Mouse (Mus musculus) midbrain, postnatal 0 days (tissue): ENCODE results near the gene Ptprm. TPM values are rescaled to one million over a fixed set of nuclear protein-coding genes. Genes with fewer than 3 reads are reported as not detected.
A peak's percentile ranks its signal among the peaks of the same experiment; 100 is the strongest.

Experiments
- ATAC-seq: fragments of 200-750 bp; cut with Nextera tagmentation; 2 replicates; pipeline ENCODE4 v1.8.0; 2017; ENCODE audit warnings: moderate number of reproducible peaks, mild to moderate bottlenecking, moderate TSS enrichment, moderate library complexity; ENCODE audit not compliant: low FRiP score
- DNase-seq: peaks from one replicate; pipeline ENCODE4 v3.0.0-alpha.2; 2015; ENCODE audit warnings: low spot score
- H3K27ac ChIP-seq: fragments of 300-500 bp; sonication (generic); 2 replicates; pipeline ENCODE4 v1.5.1; 2014; ENCODE audit warnings: low read depth, mild to moderate bottlenecking, low read length, mixed read lengths
- H3K27me3 ChIP-seq: fragments of 300-500 bp; sonication (generic); 2 replicates; pipeline ENCODE4 v1.6.1; 2014; ENCODE audit warnings: low read length, control low read depth, mixed read lengths; ENCODE audit not compliant: insufficient read depth
- H3K36me3 ChIP-seq: fragments of 300-500 bp; sonication (generic); 2 replicates; pipeline ENCODE4 v1.6.1; 2014; ENCODE audit warnings: low read length, control low read depth, mixed read lengths; ENCODE audit not compliant: insufficient read depth
- H3K4me1 ChIP-seq: fragments of 300-500 bp; sonication (generic); 2 replicates; pipeline ENCODE4 v1.6.1; 2014; ENCODE audit warnings: mild to moderate bottlenecking, control low read depth, antibody characterized with exemption, low read length, mixed read lengths; ENCODE audit not compliant: insufficient read depth
- H3K4me2 ChIP-seq: fragments of 300-500 bp; sonication (generic); 2 replicates; pipeline ENCODE4 v1.6.1; 2014; ENCODE audit warnings: low read depth, mild to moderate bottlenecking, low read length, mixed read lengths; ENCODE audit not compliant: poor library complexity, severe bottlenecking
- H3K4me3 ChIP-seq: fragments of 300-500 bp; sonication (generic); 2 replicates; pipeline ENCODE4 v1.5.1; 2014; ENCODE audit warnings: low read depth, mild to moderate bottlenecking, low read length, moderate library complexity
- H3K9ac ChIP-seq: fragments of 300-500 bp; sonication (generic); replicated peaks from 2 replicates; pipeline ENCODE4 v1.6.1; 2014; ENCODE audit warnings: mild to moderate bottlenecking, low read length, moderate library complexity, mixed read lengths; ENCODE audit not compliant: poor library complexity, severe bottlenecking
- H3K9me3 ChIP-seq: fragments of 300-500 bp; sonication (generic); 2 replicates; pipeline ENCODE4 v1.6.1; 2016; ENCODE audit warnings: low read length, control low read depth
- CTCF ChIP-seq: IDR thresholded peaks from 2 replicates; pipeline ENCODE4 v1.5.1; 2016; ENCODE audit warnings: antibody characterized with exemption, mild to moderate bottlenecking
- WGBS: fragments of 180-500 bp; shearing (Covaris S2); extraction: QIAGEN DNeasy Blood & Tissue Kit; methylation state at CpG from one replicate; pipeline ENCODE4 v1.1.7; 2014; 5-methylcytosine and 5-hydroxymethylcytosine counted together
- polyA plus RNA-seq: library from polyadenylated mRNA; unstranded; fragments of >200 nt; fragmentation: Nextera tagmentation; extraction: Ambion mirVana; gene quantifications from 2 replicates; pipeline ENCODE4 v1.2.1, GENCODE M21; 2015
- total RNA-seq: library from RNA; depleted of rRNA; stranded (reverse); fragments of >200 nt; gene quantifications from 2 replicates; pipeline ENCODE4 v1.2.3, GENCODE M21; 2014

The Ptprm gene
- total and polyA plus RNA-seq, 2 experiments from 2014 or later, result 18.3 to 43.5 TPM

- H3K4me2 ChIP-seq, result no peak overlapping the region
- H3K27me3 ChIP-seq, result no peaks in the 10 kb centered on the region
- no peaks in the 10 kb centered on the region for H3K9me3 ChIP-seq
- H3K4me1 ChIP-seq, result no peaks in the 10 kb centered on the region
- no peak for TF ChIP-seq CTCF
- H3K9ac ChIP-seq, result no peak overlapping the region
- 79% methylated on average over 8 of the region's 8 CpGs for WGBS
- ATAC-seq (no peak), DNase-seq (no peak)
- no peak overlapping the region for H3K27ac ChIP-seq
- no peaks in the 10 kb centered on the region for H3K36me3 ChIP-seq
- H3K4me3 ChIP-seq, result no peak overlapping the region
Measured at GRCm38 (mm10) chr17:66738779-66739345, 615.4 kb downstream of the Ptprm start.

GRCm38 (mm10) chr17:66738331-66738730, 615.9 kb downstream of the Ptprm start:
- TF ChIP-seq CTCF, result no peak
- 90% methylated on average over 6 of the region's 6 CpGs for WGBS
- Histone ChIP-seq H3K4me3 (no peak overlapping the region), H3K36me3 (no peaks in the 10 kb centered on the region), H3K9me3 (no peaks in the 10 kb centered on the region), H3K27me3 (no peaks in the 10 kb centered on the region), H3K27ac (no peak overlapping the region), H3K4me1 (no peaks in the 10 kb centered on the region), H3K9ac (no peak overlapping the region), H3K4me2 (no peak overlapping the region)
- no peak for ATAC-seq
- no peak for DNase-seq

- WGBS, result 38% methylated on average over 6 of the region's 6 CpGs
- ATAC-seq (no peak), DNase-seq (peak; percentile 21)
- Histone ChIP-seq H3K9ac (no peak overlapping the region), H3K36me3 (no peaks in the 10 kb centered on the region), H3K9me3 (no peaks in the 10 kb centered on the region), H3K4me2 (no peak overlapping the region), H3K4me3 (no peak overlapping the region), H3K27ac (no peak overlapping the region), H3K4me1 (no peaks in the 10 kb centered on the region), H3K27me3 (no peaks in the 10 kb centered on the region)
- no peak for TF ChIP-seq CTCF
Measured at GRCm38 (mm10) chr17:66736450-66736849, 617.8 kb downstream of the Ptprm start.

- no peaks in the 10 kb centered on the region for H3K4me1 ChIP-seq
- TF ChIP-seq CTCF, result no peak
- H3K4me2 ChIP-seq, result no peak overlapping the region
- no peaks in the 10 kb centered on the region for H3K27me3 ChIP-seq
- no peaks in the 10 kb centered on the region for H3K9me3 ChIP-seq
- H3K36me3 ChIP-seq, result no peaks in the 10 kb centered on the region
- no peak overlapping the region for H3K9ac ChIP-seq
- no peak for DNase-seq
- H3K4me3 ChIP-seq, result no peak overlapping the region
- ATAC-seq, result no peak
- H3K27ac ChIP-seq, result no peak overlapping the region
- 71% methylated on average over 12 of the region's 12 CpGs for WGBS
Measured at GRCm38 (mm10) chr17:66733541-66733940, 620.7 kb downstream of the Ptprm start.

- Histone ChIP-seq H3K9ac (no peak overlapping the region), H3K4me2 (no peak overlapping the region), H3K4me3 (no peak overlapping the region), H3K27me3 (no peaks in the 10 kb centered on the region), H3K4me1 (no peaks in the 10 kb centered on the region), H3K36me3 (no peaks in the 10 kb centered on the region), H3K27ac (no peak overlapping the region), H3K9me3 (no peaks in the 10 kb centered on the region)
- 62% methylated on average over 6 of the region's 6 CpGs for WGBS
- no peak for TF ChIP-seq CTCF
- DNase-seq (no peak), ATAC-seq (no peak)
Measured at GRCm38 (mm10) chr17:66729979-66730378, 624.3 kb downstream of the Ptprm start.

GRCm38 (mm10) chr17:66720992-66721351, 633.3 kb downstream of the Ptprm start:
- no peak for TF ChIP-seq CTCF
- DNase-seq (no peak), ATAC-seq (no peak)
- Histone ChIP-seq H3K27ac (no peak overlapping the region), H3K27me3 (no peaks in the 10 kb centered on the region), H3K36me3 (no peaks in the 10 kb centered on the region), H3K9ac (no peak overlapping the region), H3K9me3 (no peaks in the 10 kb centered on the region), H3K4me3 (no peak overlapping the region), H3K4me1 (no peaks in the 10 kb centered on the region), H3K4me2 (no peak overlapping the region)
- 32% methylated on average over 9 of the region's 9 CpGs for WGBS
